Mouse (Mus musculus) CD4-positive, CD25-positive, alpha-beta regulatory T cell, adult 2 months (primary cell): Measurements from ENCODE around the gene Prss8.
"Not testable (repeated sequence)": the region's sequence is repeated elsewhere in the genome, so short reads cannot be mapped to it uniquely, and the experiment has no call there.

ENCODE experiments used
- DNase-seq: peaks from one replicate; pipeline ENCODE4 v3.0.0-alpha.2; 2012; ENCODE audit warnings: low read depth, low spot score

Prss8 gene

GRCm38 (mm10) chr7:127895891-127896290 is 34.0 kb downstream of the Prss8 start:
- not testable (repeated sequence) for DNase-seq

GRCm38 (mm10) chr7:127895442-127895841 is 34.5 kb downstream of the Prss8 start, which contains the start of the genes Gm21974 and Vkorc1:
Gm21974 (minus strand) TSS chr7:127895454.
Vkorc1 (minus strand) TSS chr7:127895617.
- peak; percentile 92 for DNase-seq

DNA sequence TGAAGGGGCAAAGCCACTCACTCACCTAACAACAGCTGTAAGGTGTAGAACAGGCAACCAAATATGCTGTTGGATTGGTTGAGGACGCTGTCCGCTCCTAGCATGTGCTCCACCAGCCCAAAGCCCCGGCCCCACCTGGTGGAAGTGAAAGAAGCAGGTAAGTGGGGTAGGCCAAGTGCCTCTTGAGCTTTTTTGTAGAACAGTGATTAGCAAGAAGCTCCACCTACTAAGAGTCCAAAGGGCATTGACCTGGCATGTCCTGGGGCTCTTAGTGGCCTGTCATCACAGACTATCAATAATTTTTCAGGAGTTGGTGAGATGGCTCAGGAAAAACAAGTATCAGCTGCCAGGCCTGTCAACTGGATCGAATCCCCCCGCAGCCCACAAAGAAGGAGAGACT is 35.4 kb downstream of the Prss8 start:
- DNase-seq = no peak

DNA sequence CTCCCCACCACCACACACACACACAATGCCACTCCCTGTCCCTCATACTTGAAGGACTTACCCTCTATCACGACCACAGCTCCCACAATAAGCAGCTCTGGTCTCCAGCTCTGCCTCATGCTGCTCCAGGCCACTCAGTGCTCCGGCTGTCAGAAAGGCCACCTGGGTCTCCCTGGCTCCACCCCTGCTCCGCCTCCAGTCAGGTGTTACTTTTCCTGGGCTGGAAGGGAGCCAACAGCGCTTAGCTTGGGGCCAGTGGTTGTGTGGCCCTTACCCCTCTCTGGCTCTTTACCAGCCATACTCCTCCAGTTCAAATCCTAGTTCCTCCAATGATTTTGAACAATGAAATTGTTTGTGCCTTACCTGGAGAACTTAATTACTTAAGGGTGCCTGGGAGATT is 39.1 kb downstream of the Prss8 start, which contains the start of gene Prss53:
Prss53 (minus strand) TSS at position 173 of the 400 bp plus-strand sequence.
- DNase-seq = no peak

GRCm38 (mm10) chr7:127888821-127889220 is 41.1 kb downstream of the Prss8 start:
- DNase-seq = no peak

- DNase-seq = no peak
Measured at GRCm38 (mm10) chr7:127887781-127888180, 42.1 kb downstream of the Prss8 start.

DNA sequence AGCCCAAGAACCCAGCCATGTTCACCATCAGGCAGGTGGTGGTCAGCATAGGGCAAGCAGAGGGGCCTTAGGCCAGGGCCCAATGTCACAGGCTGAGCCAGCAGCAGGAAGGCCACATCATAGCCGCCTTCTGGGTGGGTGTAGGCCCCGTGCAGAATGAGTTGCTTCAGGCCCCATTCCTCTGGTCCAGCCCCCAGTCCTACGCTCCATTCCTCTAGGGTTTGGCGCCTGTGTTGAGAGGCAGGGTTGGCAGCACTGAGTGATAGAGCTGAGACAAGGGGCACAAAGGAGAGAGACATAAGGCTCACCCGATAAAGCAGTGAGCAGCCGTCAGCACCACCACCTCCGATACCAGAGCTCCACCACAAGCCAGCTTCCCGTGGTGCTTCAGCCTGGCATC is 42.7 kb downstream of the Prss8 start:
- DNase-seq = no peak

DNA sequence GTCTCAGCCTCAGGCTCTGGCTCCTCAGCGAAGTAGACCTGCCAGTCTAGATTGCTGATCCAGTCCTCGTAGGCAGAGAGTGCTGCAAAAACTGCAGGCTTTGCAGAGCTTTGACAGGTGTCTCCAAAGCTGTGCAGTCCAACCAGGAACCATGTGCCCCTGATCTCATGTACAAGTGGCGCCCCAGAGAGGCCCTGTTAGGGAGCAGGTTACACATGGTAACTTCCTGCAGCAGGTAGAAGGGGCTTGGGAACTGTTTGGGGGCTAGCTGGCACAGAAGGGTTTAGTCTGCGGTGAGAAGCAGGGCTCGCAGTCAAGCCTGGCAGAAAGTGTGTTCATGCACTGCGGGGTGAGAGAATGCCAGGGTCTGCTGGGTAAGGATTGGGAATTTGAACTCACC is 43.4 kb downstream of the Prss8 start:
- DNase-seq = no peak

DNA sequence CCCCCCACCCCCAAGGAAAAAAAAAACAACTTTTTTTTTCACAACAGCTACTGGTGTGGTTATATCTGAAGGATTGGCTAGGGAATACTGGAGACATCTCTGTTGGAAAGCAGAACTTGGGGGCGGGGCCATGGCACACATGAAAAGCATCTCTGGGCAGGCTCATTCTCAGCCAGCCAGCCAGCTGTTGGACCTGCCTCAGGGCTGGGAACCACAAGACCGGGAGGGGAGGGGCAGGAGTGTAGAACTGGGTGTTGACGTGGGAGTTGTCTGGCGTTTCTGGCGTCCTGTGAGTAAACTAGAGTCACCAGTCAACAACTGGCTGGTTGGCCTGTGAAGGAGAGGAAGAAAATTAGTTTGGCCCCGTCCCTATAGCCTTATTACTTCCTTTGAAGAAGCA is 44.0 kb downstream of the Prss8 start:
- DNase-seq = no peak

GRCm38 (mm10) chr7:127880431-127880830 is 49.5 kb downstream of the Prss8 start:
- DNase-seq = no peak

- DNase-seq = no peak
Measured at GRCm38 (mm10) chr7:127879301-127879700, 50.6 kb downstream of the Prss8 start.

DNA sequence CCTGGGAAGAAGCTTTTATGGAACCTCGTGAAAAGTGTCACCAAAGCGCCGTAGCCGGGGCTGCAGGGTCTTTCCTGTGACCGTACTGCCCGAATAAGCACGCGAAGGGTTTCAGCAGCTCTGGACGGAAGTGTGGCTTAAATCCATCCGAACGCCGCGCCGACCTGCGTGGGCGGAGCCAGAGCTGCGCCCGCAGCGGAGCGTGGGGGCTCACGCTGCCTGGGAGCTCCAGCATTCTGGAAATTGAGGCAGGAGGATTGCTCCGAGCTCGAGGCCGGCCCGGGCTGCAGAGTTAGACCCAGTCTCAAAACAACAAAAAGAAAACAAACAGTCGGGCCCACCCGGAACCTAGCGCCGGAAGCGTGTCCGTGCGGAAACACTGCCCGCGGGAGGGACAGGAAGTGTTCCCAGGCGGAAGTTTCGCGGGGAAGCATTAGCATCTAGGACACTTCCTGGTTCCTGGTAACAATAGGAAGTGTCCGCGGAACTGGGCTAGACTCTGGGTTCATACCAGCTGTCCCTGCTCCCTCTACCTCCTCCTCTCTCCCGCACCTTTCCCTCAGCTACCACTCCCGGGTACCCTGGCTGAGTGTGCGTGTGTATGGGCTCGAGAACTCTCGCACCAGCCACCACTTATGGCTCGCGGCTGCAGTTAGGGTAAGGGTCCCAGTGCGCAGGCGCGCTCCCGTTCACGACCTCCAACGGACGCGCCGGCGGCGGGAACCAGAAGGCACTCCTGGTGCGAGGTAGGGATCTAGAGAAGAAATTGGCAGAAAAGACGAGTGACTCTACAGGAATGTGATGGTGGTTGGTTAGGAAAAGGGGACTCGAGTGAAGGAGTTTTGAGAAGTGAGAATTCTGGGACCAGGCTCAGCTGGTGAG is 53.2 kb downstream of the Prss8 start, which contains the start of gene Zfp668:
Zfp668 (minus strand) TSS at position 362 of the 882 bp plus-strand sequence.
- peak; percentile 92 for DNase-seq

- peak; percentile 88 for DNase-seq
Measured at GRCm38 (mm10) chr7:127876041-127876466, 53.9 kb downstream of the Prss8 start, which contains the start of gene Zfp646. Zfp646 (plus strand) TSS chr7:127876221.
